Mouse (Mus musculus) B cell, adult 2 months (primary cell): ENCODE data around the gene Abcg5.

Source experiments
- DNase-seq, 2 experiments: peaks; one replicate each; pipeline ENCODE4 v3.0.0; 2022

Abcg5 gene

GRCm38 (mm10) chr17:84684284-84684683, 1.5 kb upstream of the Abcg5 start:
- no peak for DNase-seq

DNA sequence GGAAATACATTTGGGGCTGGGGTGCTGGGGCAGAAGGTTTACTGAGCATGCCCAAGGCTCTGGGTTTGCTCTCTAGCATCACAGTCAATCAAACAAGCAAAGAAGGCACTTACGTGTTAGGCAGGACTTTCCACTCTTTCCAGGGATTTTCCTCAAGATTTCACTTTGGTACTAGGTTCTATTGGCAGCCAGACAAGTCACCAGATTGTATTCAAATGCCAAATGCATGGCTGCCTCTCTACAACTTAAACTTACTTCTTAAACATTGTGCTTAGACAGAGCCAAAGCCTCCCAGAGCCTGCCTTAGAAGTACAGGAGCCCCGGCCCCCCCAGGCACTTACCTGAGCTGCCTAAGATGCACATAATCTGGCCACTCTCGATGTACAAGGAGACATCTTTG, 1.1 kb downstream of the Abcg5 start:
- no peak for DNase-seq

DNA sequence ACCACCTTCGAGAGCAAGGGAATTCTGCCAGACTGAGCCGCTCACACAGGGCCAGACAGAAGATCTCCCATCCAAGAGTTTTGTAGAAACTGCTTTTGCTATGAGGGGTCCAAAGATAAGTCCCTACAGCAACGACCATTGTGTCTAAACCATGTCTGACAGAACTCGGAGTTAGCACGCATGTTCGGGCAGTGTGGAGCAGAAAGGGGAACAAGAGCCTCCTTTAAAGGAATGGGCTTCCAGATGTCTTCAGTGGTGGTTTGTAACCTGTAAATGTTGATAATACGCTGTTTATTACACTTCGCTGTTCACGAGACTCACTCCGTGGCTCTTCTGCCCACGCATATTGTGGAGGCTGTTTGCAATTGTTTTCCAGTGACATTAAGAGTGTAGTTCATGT, 5.2 kb downstream of the Abcg5 start:
- DNase-seq: no peak

DNA sequence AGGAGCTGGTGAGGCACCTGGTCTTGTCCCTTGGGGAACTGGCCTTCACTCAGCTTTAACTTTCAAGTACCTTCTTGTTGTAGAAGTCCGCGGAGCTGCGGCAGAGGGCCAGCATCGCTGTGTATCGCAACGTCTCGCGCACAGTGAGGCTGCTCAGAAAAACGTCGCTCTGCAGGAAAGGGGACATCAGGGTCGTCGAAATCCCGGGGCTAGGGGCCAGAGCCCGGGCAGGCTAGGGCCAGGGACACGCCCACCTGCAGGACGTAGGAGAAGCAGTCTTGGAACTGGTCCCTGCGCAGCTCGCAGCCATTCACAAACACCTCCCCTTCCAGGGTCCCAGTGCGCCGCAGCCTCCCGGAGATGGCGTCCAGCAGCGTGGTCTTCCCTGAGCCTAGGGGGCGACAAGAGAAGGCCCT, 6.9 kb downstream of the Abcg5 start, which contains the start of gene Abcg8:
Gene Abcg8, plus strand, starts transcription at position 352 of the 416 bp plus-strand sequence.
- no peak for DNase-seq

DNA sequence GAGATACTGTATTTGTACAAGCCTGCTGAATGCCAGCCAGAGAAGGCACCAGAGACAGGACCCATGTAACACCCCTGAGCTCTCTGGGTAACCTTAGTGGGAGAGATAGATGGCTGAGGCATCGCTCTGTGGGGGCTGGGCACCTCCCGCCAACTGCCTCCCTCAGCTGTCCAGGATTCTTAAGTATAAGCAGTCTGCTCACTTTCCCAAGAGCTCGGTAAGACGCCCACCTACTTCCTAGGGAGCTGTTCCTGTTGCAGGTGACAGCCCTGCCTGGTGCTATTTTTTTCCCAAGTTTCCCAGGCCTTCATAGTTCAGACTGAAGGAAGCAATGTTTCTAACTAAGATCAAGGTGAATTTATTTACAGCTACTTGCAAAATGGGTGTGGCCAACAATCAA, 7.6 kb downstream of the Abcg5 start:
- DNase-seq: no peak

- DNase-seq: no peak
These were observed 8.8 kb downstream of the Abcg5 start for GRCm38 (mm10) chr17:84674048-84674447.

DNA sequence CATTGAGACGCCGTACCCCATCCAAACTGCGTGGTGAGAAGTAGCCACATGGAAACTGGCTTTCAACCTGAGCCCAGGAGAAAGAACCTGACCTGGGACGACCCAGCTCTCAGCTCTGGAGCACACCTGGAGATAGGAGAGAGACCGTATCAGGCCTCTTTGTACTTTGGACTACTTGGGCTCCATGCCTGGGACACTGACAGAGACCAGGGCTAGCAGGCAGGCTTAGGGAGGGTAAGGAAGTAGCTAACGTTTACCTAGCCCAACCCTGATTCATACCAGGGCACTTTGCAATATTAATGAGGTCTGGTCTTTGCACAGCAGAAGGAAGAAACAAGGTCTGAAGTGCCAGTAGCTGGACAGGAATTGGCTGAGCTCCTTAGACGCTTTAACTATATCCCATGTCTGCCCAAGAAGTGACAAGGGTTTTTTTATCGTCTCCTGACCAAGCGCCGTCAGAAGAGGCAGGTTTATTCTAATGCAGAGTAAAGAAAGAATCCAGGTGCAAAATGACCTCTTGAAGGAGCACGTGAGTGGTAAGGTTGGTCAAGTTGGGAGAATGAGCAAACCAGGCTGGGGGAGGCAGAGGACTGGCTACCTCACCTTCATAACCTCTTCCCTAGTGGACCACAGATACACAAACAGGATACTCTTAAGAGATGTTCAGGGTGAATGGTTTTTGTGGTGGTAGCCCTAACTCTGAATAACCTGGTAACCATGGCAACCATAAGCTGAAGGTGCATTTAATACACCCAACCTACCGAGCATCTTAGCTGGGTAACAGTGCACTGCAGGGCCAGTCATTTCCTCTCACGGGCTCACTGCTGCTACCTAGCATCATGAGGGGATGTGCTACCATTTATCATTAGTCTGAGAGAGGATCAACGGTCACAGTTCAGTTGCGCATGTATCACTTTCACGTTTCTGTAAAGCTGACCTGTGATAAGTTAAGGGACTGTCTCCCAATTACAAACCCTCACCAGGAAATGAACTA, 10.1 kb downstream of the Abcg5 start:
- DNase-seq: no peak

DNA sequence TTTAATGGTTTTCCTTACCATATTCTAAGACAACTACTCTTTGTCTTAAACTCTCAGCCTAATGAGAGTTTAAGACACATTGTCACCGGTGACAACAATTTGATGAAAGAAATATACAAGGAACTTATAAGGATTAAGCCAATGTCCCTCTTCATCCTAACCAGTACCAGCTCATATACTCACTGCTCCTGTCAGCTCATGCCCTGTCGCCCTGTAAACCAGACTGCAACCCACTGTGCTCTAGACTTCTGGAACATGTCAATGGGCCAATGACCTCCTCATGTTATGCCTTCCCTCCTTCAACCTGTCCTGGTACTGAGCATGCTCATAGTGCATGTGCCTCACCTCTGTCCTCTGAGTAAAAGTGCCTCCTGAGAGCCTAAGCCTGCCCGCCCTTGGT, 15.0 kb downstream of the Abcg5 start:
- DNase-seq: no peak

DNA sequence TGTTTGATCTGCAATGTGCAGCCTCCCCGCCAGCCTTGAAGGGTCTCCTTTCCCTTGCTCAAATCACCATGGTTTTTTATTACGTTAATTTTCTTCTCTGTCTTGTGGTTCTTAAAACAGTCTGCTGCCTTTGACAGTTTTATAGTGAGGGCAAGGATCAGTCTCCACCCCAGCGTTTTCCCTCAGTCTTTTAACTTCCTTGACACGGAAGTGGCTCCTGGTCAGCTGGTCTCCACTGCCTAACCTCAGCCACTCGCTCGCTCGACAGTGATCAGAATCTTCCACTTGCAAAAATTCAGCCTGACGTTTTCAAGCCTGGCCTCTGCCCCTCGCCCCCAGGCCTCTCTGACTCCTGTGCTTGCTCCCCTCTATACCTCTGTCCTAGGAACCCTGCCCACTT, 17.1 kb downstream of the Abcg5 start:
- DNase-seq: no peak

GRCm38 (mm10) chr17:84665053-84665452, 17.8 kb downstream of the Abcg5 start:
- DNase-seq: no peak

DNA sequence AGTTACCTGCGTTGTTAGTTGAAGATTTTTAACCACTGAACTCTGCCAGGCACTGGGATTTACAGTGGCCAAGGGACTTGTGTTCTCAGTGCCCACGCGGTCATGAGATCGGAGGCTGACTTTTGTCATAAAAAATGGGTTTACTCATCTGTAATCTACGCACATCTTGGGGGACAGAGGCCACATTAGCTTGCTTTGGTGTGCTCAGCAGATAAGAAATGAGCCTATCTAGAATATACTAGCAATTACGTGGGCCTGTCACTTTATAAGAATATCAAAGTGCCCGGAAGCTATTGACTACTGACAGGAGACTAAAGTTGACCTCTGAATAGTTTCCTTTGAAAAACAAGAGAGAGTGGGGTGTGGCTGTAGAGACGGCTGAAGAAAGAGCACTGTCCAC, 23.9 kb downstream of the Abcg5 start:
- DNase-seq: no peak

DNA sequence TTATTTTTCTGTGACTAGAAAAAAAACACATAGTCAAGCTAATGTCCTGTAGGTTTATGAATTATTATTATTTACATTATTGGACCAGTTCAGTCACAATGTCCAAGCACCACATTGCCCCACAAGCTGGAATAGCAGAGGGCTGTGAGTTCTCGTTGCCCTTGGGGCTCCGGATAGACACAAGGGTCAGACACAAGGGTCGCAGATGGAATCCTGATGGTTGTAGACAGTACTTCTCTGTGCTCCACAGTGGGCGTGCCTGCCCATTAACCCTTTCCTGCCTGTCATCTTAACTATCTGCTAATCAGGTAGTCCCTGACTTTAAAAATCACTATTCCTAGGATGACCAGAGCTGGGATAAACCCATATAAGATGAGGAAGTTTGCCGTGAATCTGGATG, 24.6 kb downstream of the Abcg5 start:
- no peak for DNase-seq

DNA sequence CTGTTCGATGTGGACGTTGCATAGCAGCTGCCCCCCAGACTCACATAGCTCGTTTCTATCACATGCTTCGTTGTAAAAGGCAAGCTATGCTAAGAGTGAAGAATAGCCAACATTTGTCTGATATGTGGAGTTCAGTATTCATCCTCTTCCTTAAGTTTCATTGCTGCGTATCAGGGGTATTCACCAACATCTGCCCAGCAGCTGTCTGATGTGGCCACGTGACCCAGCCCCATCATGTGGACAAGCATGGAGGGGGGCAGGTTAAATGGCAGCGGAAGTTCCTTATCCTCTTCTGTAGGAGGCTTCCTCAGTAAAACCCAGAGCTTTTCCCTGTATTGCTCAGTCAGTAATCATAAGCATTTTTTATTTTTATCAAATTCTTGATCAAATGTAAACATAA, 25.0 kb downstream of the Abcg5 start:
- DNase-seq: no peak

DNA sequence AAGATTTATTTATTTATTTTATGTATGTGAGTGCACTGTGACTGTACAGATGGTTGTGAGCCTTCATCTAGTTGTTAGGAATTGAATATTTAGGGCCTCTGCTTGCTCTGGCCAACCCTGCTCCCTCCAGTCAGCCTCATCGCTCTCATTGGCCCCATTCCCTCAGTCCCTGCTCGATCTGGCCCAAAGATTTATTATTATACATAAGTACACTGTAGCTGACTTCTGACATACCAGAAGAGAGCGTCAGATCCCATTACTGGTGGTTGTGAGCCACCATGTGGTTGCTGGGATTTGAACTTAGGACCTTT, 25.4 kb downstream of the Abcg5 start:
- no peak for DNase-seq

GRCm38 (mm10) chr17:84656653-84657421, 26.0 kb downstream of the Abcg5 start:
- DNase-seq: no peak

DNA sequence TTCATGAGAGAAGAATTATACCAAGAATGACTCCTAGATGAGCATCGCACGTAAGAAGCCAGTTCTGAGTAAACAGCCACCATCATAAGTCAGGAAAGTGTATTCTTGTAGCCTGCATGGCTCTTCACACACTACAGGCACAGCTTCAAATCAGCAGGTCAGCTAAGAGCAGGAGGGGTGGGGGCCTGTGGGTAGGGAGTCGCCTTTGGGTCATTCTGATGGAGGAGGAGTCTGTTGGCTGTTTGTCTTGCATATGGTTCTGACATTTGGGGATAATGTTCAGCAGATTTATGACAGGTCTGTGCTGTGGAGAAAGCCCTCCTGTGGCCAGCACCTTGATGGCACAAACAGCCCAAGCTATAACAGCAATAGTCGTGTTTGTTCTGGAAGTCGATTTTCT, 26.6 kb downstream of the Abcg5 start:
- no peak for DNase-seq

DNA sequence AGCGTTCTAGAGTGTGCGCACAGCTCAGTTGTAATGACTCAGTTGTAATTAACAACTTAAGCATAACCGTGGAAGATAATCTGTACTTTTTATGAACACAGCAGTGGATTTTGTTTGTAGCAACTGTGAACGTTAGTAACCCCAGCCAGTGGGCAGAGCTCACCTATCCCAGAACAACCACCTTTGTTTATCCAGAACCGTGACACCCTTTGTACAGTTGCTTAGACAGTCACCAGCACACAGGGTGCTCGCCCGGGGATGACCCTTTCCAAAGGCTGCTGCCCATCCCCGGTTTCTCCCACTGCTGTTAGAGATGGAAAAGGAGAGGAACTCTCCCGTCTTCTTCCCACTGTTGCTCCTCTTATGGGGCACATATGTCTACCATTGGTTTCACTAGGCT, 29.3 kb downstream of the Abcg5 start:
- DNase-seq: no peak

GRCm38 (mm10) chr17:84650302-84651017, 32.4 kb downstream of the Abcg5 start:
- no peak for DNase-seq

- no peak for DNase-seq
These were observed 35.2 kb downstream of the Abcg5 start for GRCm38 (mm10) chr17:84647630-84648029.

- DNase-seq: no peak
These were observed 36.3 kb downstream of the Abcg5 start for GRCm38 (mm10) chr17:84646477-84646876.

DNA sequence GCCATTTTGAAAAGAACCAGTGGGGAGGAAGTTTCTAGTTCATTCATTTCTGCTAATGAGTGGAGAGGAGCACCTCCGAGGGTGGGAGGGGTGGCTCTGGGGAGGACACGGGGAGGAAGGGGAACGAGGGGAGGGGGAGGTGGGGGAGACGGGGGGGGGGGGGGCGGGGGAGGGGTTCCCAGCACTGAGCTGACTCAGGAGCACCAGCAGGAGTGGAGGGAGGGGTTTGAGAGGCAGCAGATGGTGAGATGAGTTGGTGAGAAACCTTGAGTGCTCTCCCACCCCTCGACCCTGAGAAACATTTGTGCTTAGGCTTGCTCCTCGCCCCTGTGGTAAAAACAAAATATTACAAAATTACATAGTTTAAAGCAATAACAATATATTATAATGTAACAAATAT, 36.9 kb downstream of the Abcg5 start:
- no peak for DNase-seq

GRCm38 (mm10) chr17:84645119-84645518, 37.7 kb downstream of the Abcg5 start:
- DNase-seq: no peak

GRCm38 (mm10) chr17:84644292-84645050, 38.3 kb downstream of the Abcg5 start:
- DNase-seq: no peak
